Mouse (Mus musculus) kidney, adult 2 months (tissue): ENCODE results near the gene Xpo6.

ENCODE experiments used
- CTCF ChIP-seq: fragments of 200-500 bp; conservative IDR thresholded peaks from 2 replicates; pipeline ENCODE4 v1.5.1; 2011; ENCODE audit warnings: low read depth, mild to moderate bottlenecking, control low read depth, low read length, moderate library complexity, mixed read lengths; ENCODE audit not compliant: insufficient read depth, insufficient read length
- POLR2A ChIP-seq: fragments of 200-500 bp; IDR thresholded peaks from one replicate; pipeline ENCODE4 v1.6.1; 2011; ENCODE audit warnings: low read depth, low read length, control low read depth

DNA sequence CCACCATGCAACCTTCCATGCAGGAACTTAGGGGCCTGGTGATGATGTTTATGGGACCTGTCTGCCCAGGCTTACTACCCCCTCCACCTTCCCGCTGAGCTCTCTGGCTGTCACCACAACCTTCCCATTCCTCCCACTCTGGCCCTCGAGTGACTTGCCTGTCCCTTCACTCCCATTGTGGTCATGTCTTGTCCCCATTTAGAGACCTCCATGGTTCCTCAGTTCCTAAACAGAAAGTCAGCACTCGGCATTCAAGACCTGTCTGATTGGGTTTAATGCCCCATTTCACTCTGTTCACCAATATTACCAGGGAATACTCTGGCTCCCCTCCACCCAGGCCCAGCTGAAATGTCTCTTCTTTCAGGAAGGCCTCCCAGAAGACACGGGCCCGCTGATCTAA is 48.8 kb upstream of the Xpo6 start:
- no peak for TF ChIP-seq CTCF
- TF ChIP-seq POLR2A: no peak
